Mouse (Mus musculus): Measurements from ENCODE around the gene Rbfox3.

The Rbfox3 gene

GRCm38 (mm10) chr11:118508341-118508740, 403.1 kb downstream of the Rbfox3 start:
- DNase-seq (ENCODE audit: low read depth, low spot score) = no peak

GRCm38 (mm10) chr11:118507904-118508303, 403.5 kb downstream of the Rbfox3 start:
- peak; percentile 76 for DNase-seq (ENCODE audit: low read depth, low spot score)

- no peak for DNase-seq (ENCODE audit: low read depth, low spot score)
Measured at GRCm38 (mm10) chr11:118507095-118507494, 404.3 kb downstream of the Rbfox3 start.

GRCm38 (mm10) chr11:118504180-118504454, 407.3 kb downstream of the Rbfox3 start:
- no peak for DNase-seq (ENCODE audit: low read depth, low spot score)

GRCm38 (mm10) chr11:118503418-118504179, 407.8 kb downstream of the Rbfox3 start:
- no peak for DNase-seq (ENCODE audit: low read depth, low spot score)

GRCm38 (mm10) chr11:118502990-118503389, 408.4 kb downstream of the Rbfox3 start:
- no peak for DNase-seq (ENCODE audit: low read depth, low spot score)

- DNase-seq (ENCODE audit: low read depth, low spot score) = no peak
Measured at GRCm38 (mm10) chr11:118496066-118496689, 415.2 kb downstream of the Rbfox3 start.

- DNase-seq (ENCODE audit: low read depth, low spot score) = no peak
Measured at GRCm38 (mm10) chr11:118495065-118495464, 416.3 kb downstream of the Rbfox3 start.

GRCm38 (mm10) chr11:118494001-118494737, 417.2 kb downstream of the Rbfox3 start:
- no peak for DNase-seq (ENCODE audit: low read depth, low spot score)

GRCm38 (mm10) chr11:118493458-118493857, 417.9 kb downstream of the Rbfox3 start:
- no peak for DNase-seq (ENCODE audit: low read depth, low spot score)

- DNase-seq (ENCODE audit: low read depth, low spot score) = no peak
Measured at GRCm38 (mm10) chr11:118491230-118491629, 420.2 kb downstream of the Rbfox3 start.

GRCm38 (mm10) chr11:118490566-118491218, 420.7 kb downstream of the Rbfox3 start:
- DNase-seq (ENCODE audit: low read depth, low spot score) = peak; percentile 18

GRCm38 (mm10) chr11:118488907-118489270, 422.5 kb downstream of the Rbfox3 start:
- DNase-seq (ENCODE audit: low read depth, low spot score) = no peak

GRCm38 (mm10) chr11:118488191-118488906, 423.0 kb downstream of the Rbfox3 start:
- peak; percentile 51 for DNase-seq (ENCODE audit: low read depth, low spot score)

- no peak for DNase-seq (ENCODE audit: low read depth, low spot score)
Measured at GRCm38 (mm10) chr11:118486881-118487772, 424.3 kb downstream of the Rbfox3 start.

- DNase-seq (ENCODE audit: low read depth, low spot score) = no peak
Measured at GRCm38 (mm10) chr11:118486281-118486680, 425.1 kb downstream of the Rbfox3 start.

GRCm38 (mm10) chr11:118485780-118486179, 425.6 kb downstream of the Rbfox3 start:
- DNase-seq (ENCODE audit: low read depth, low spot score) = no peak

- no peak for DNase-seq (ENCODE audit: low read depth, low spot score)
Measured at GRCm38 (mm10) chr11:118485338-118485737, 426.1 kb downstream of the Rbfox3 start.

GRCm38 (mm10) chr11:118484169-118484568, 427.2 kb downstream of the Rbfox3 start:
- DNase-seq (ENCODE audit: low read depth, low spot score) = no peak

- no peak for DNase-seq (ENCODE audit: low read depth, low spot score)
Measured at GRCm38 (mm10) chr11:118481751-118482150, 429.6 kb downstream of the Rbfox3 start.

GRCm38 (mm10) chr11:118481231-118481630, 430.2 kb downstream of the Rbfox3 start:
- DNase-seq (ENCODE audit: low read depth, low spot score) = no peak

Measured in 3T3-L1 (cell line).